ENCODE assay signal across 8 mouse cellular contexts in genomic region chr7:142071212-142071578, GRCm38 (mm10). TPM values are rescaled to one million over a fixed set of nuclear protein-coding genes. Genes with fewer than 3 reads are reported as not detected.
A peak's percentile ranks its signal among the peaks of the same experiment; 100 is the strongest.
DNase-seq lines count a peak whose midpoint lies in the region; ATAC-seq lines count a peak whose summit lies in the region.

No protein-coding gene starts in this region.

- H3K27ac ChIP-seq in kidney, embryonic 14.5 days (ENCODE audit: low read depth, low read length) = no peak overlapping the region
- no peak overlapping the region for H3K27ac ChIP-seq in embryonic facial prominence, embryonic 11.5 days (replicated peaks; ENCODE audit: low read depth, low read length)
- no peak overlapping the region for H3K27ac ChIP-seq in hindbrain, embryonic 11.5 days (ENCODE audit: low read depth, low read length)
- no peak overlapping the region for H3K27ac ChIP-seq in midbrain, embryonic 13.5 days

- H3K4me3 ChIP-seq in kidney, embryonic 14.5 days (ENCODE audit: low read length) = no peak overlapping the region
- no peak overlapping the region for H3K4me3 ChIP-seq in embryonic facial prominence, embryonic 11.5 days (ENCODE audit: low read depth, low read length)
- H3K4me3 ChIP-seq in hindbrain, embryonic 11.5 days (ENCODE audit: low read depth, low read length) = peak overlapping the region; percentile 9; the same call in 1 of the 2 replicates
- peak overlapping the region; percentile 22; the same call in 1 of the 2 replicates for H3K4me3 ChIP-seq in midbrain, embryonic 13.5 days (replicated peaks)

- H3K9me3 ChIP-seq in kidney, embryonic 14.5 days (ENCODE audit: control insufficient read depth, low read length) = no peaks in the 10 kb centered on the region
- no peaks in the 10 kb centered on the region for H3K9me3 ChIP-seq in embryonic facial prominence, embryonic 11.5 days (replicated peaks; ENCODE audit: control insufficient read depth, low read length)
- H3K9me3 ChIP-seq in hindbrain, embryonic 11.5 days (ENCODE audit: control insufficient read depth, low read length) = no peaks in the 10 kb centered on the region
- H3K9me3 ChIP-seq in midbrain, embryonic 13.5 days = no peaks in the 10 kb centered on the region

- H3K36me3 ChIP-seq in kidney, embryonic 14.5 days (ENCODE audit: control insufficient read depth, insufficient read depth, low read length) = no peaks in the 10 kb centered on the region
- H3K36me3 ChIP-seq in embryonic facial prominence, embryonic 11.5 days (replicated peaks; ENCODE audit: control insufficient read depth, insufficient read depth, low read depth, low read length) = no peaks in the 10 kb centered on the region
- no peaks in the 10 kb centered on the region for H3K36me3 ChIP-seq in hindbrain, embryonic 11.5 days (ENCODE audit: control insufficient read depth, insufficient read depth, low read length)
- no peaks in the 10 kb centered on the region for H3K36me3 ChIP-seq in midbrain, embryonic 13.5 days

- H3K4me2 ChIP-seq in kidney, embryonic 14.5 days (replicated peaks; ENCODE audit: low read depth, low read length) = no peak overlapping the region; the same call in 1 of the 2 replicates
- H3K4me2 ChIP-seq in embryonic facial prominence, embryonic 11.5 days (ENCODE audit: low read depth, low read length) = 0 out of 2 replicates have a peak overlapping the region, but pooled peaks have one; percentile 7
- peak overlapping the region; percentile 32 for H3K4me2 ChIP-seq in hindbrain, embryonic 11.5 days (replicated peaks; ENCODE audit: low read depth, low read length)
- peak overlapping the region; percentile 55 for H3K4me2 ChIP-seq in midbrain, embryonic 13.5 days (replicated peaks)

- ATAC-seq in kidney, embryonic 14.5 days (ENCODE audit: low FRiP score, low TSS enrichment) = peak; percentile 55; the same call in 1 of the 2 replicates
- ATAC-seq in embryonic facial prominence, embryonic 11.5 days (replicated peaks; ENCODE audit: insufficient number of reproducible peaks, low FRiP score, low TSS enrichment, low read depth) = no peak; the same call in 1 of the 2 replicates
- peak; percentile 33 for ATAC-seq in hindbrain, embryonic 11.5 days (ENCODE audit: low FRiP score)
- ATAC-seq in midbrain, embryonic 13.5 days = no peak; the same call in 1 of the 2 replicates

- DNase-seq in kidney, adult 18-20 months = no peak
- DNase-seq in embryonic facial prominence, embryonic 11.5 days (ENCODE audit: low spot score) = no peak
- DNase-seq in hindbrain, embryonic 11.5 days (ENCODE audit: low spot score) = no peak
- no peak for DNase-seq in lung, postnatal 10 days
- no peak for DNase-seq in layer of hippocampus, postnatal 14 days (ENCODE audit: low spot score in 2 of 2)
- no peak for DNase-seq in right cerebral cortex, postnatal 36 days (ENCODE audit: low spot score in 2 of 2)

- 7% methylated on average over 9 of the region's 10 CpGs for WGBS in kidney, embryonic 14.5 days
- WGBS in embryonic facial prominence, embryonic 11.5 days = 10% methylated on average over 10 of the region's 10 CpGs
- 9% methylated on average over 10 of the region's 10 CpGs for WGBS in hindbrain, embryonic 11.5 days
- 4% methylated on average over 10 of the region's 10 CpGs for WGBS in midbrain, embryonic 13.5 days

- peaks cover 3% of the 10 kb centered on the region for H3K27me3 ChIP-seq in kidney, embryonic 14.5 days (ENCODE audit: control insufficient read depth, insufficient read depth, low read length)
- H3K27me3 ChIP-seq in embryonic facial prominence, embryonic 11.5 days (ENCODE audit: control insufficient read depth, insufficient read depth, low read length) = no peaks in the 10 kb centered on the region
- H3K27me3 ChIP-seq in hindbrain, embryonic 11.5 days (ENCODE audit: control insufficient read depth, insufficient read depth, low read length) = no peaks in the 10 kb centered on the region
- H3K27me3 ChIP-seq in midbrain, embryonic 13.5 days = 0 out of 2 replicates have a peak, but pooled peaks cover 9% of the 10 kb centered on the region

- H3K9ac ChIP-seq in kidney, embryonic 14.5 days (ENCODE audit: low read depth, low read length) = no peak overlapping the region
- no peak overlapping the region for H3K9ac ChIP-seq in embryonic facial prominence, embryonic 11.5 days (replicated peaks; ENCODE audit: low read length)
- peak overlapping the region; percentile 5; the same call in 1 of the 2 replicates for H3K9ac ChIP-seq in hindbrain, embryonic 11.5 days (ENCODE audit: low read depth, low read length)
- H3K9ac ChIP-seq in midbrain, embryonic 13.5 days (replicated peaks) = no peak overlapping the region; the same call in 1 of the 2 replicates

- no peaks in the 10 kb centered on the region for H3K4me1 ChIP-seq in kidney, embryonic 14.5 days (ENCODE audit: control insufficient read depth, insufficient read depth, low read length)
- H3K4me1 ChIP-seq in embryonic facial prominence, embryonic 11.5 days (ENCODE audit: control insufficient read depth, insufficient read depth, low read length) = no peaks in the 10 kb centered on the region
- H3K4me1 ChIP-seq in hindbrain, embryonic 11.5 days (replicated peaks; ENCODE audit: control insufficient read depth, insufficient read depth, low read length) = no peaks in the 10 kb centered on the region
- peaks cover 8% of the 10 kb centered on the region for H3K4me1 ChIP-seq in midbrain, embryonic 13.5 days (replicated peaks)

RNA-seq across cellular contexts. Expression of gene Mob2, which starts 10.3 kb away (rescaled TPM):
- polyA plus RNA-seq in kidney, embryonic 14.5 days (2014; fragmentation: Nextera tagmentation; extraction: Ambion mirVana) = 63.8 and 65.8 TPM in 2 replicates
- polyA plus RNA-seq in embryonic facial prominence, embryonic 11.5 days (2014; fragmentation: Nextera tagmentation; extraction: Ambion mirVana) = 60.2 and 62.9 TPM in 2 replicates
- 53.3 and 59.8 TPM in 2 replicates for polyA plus RNA-seq in hindbrain, embryonic 11.5 days (2014; fragmentation: Nextera tagmentation; extraction: Ambion mirVana)
- polyA plus RNA-seq in midbrain, embryonic 13.5 days (2015; fragmentation: Nextera tagmentation; extraction: Ambion mirVana) = 52.3 and 56.9 TPM in 2 replicates
- 10 to 100 TPM; 23.6 to 27.1 TPM for total RNA-seq in layer of hippocampus, postnatal 14 days (2021)

RNA-seq across cellular contexts. Expression of gene Dusp8, which starts 24.4 kb away (rescaled TPM):
- polyA plus RNA-seq in kidney, embryonic 14.5 days (2014; fragmentation: Nextera tagmentation; extraction: Ambion mirVana) = 1.2 and 1.3 TPM in 2 replicates
- polyA plus RNA-seq in embryonic facial prominence, embryonic 11.5 days (2014; fragmentation: Nextera tagmentation; extraction: Ambion mirVana) = 3.6 and 4.2 TPM in 2 replicates
- 19.1 and 20.9 TPM in 2 replicates for polyA plus RNA-seq in hindbrain, embryonic 11.5 days (2014; fragmentation: Nextera tagmentation; extraction: Ambion mirVana)
- 66.0 and 69.1 TPM in 2 replicates for polyA plus RNA-seq in midbrain, embryonic 13.5 days (2015; fragmentation: Nextera tagmentation; extraction: Ambion mirVana)
- total RNA-seq in layer of hippocampus, postnatal 14 days (2021) = 100 to 1,000 TPM; 139 to 140 TPM

RNA-seq across cellular contexts. Expression of gene Gm45618, which starts 49.3 kb away (rescaled TPM):
- polyA plus RNA-seq in kidney, embryonic 14.5 days (2014; fragmentation: Nextera tagmentation; extraction: Ambion mirVana) = not detected in 2 replicates
- polyA plus RNA-seq in embryonic facial prominence, embryonic 11.5 days (2014; fragmentation: Nextera tagmentation; extraction: Ambion mirVana) = not detected in 2 replicates
- not detected in 2 replicates for polyA plus RNA-seq in hindbrain, embryonic 11.5 days (2014; fragmentation: Nextera tagmentation; extraction: Ambion mirVana)
- polyA plus RNA-seq in midbrain, embryonic 13.5 days (2015; fragmentation: Nextera tagmentation; extraction: Ambion mirVana) = 0.44 TPM in 1 of 2 replicates, not detected in the other
- not detected for total RNA-seq in layer of hippocampus, postnatal 14 days (2021)

Comparison
In these comparisons a context has a peak if more than half of its experiments do, and no peak if none do; other contexts are left out.
1. ATAC-seq: peak in kidney, embryonic 14.5 days (single experiment) and hindbrain, embryonic 11.5 days (single experiment); none in embryonic facial prominence, embryonic 11.5 days (single experiment) and midbrain, embryonic 13.5 days (single experiment).
2. H3K4me3 ChIP-seq: peak in hindbrain, embryonic 11.5 days (single experiment) and midbrain, embryonic 13.5 days (single experiment); none in kidney, embryonic 14.5 days (single experiment) and embryonic facial prominence, embryonic 11.5 days (single experiment).